Mouse (Mus musculus) kidney, adult 2 months (tissue): ENCODE data around the gene Hs1bp3.

Experiments
- CTCF ChIP-seq: fragments of 200-500 bp; conservative IDR thresholded peaks from 2 replicates; pipeline ENCODE4 v1.5.1; 2011; ENCODE audit warnings: low read depth, mild to moderate bottlenecking, control low read depth, low read length, moderate library complexity, mixed read lengths; ENCODE audit not compliant: insufficient read depth, insufficient read length
- POLR2A ChIP-seq: fragments of 200-500 bp; IDR thresholded peaks from one replicate; pipeline ENCODE4 v1.6.1; 2011; ENCODE audit warnings: low read depth, low read length, control low read depth

GRCm38 (mm10) chr12:8380944-8381343, 67.7 kb downstream of the Hs1bp3 start:
- TF ChIP-seq CTCF (no peak), POLR2A (no peak)
